Mouse (Mus musculus) brain, embryonic 14.5 days (tissue): ENCODE results near the gene Ikzf2. TPM values are rescaled to one million over a fixed set of nuclear protein-coding genes. Genes with fewer than 3 reads are reported as not detected.
A peak's percentile ranks its signal among the peaks of the same experiment; 100 is the strongest.

Source experiments
- DNase-seq: peaks from one replicate; pipeline ENCODE4 v3.0.0-alpha.2; 2011; ENCODE audit warnings: low read depth
- CTCF ChIP-seq: fragments of 200-500 bp; IDR thresholded peaks from 2 replicates; pipeline ENCODE4 v1.5.1; 2012; ENCODE audit warnings: inconsistent platforms, mild to moderate bottlenecking, moderate library complexity, borderline replicate concordance; ENCODE audit not compliant: insufficient read depth, insufficient read length; ENCODE audit errors: extremely low read depth
- POLR2A ChIP-seq: fragments of 200-500 bp; IDR thresholded peaks from 2 replicates; pipeline ENCODE4 v1.6.1; 2012; ENCODE audit warnings: mild to moderate bottlenecking, inconsistent platforms, borderline replicate concordance; ENCODE audit not compliant: poor library complexity, insufficient read depth, insufficient read length, severe bottlenecking; ENCODE audit errors: extremely low read depth
- polyA plus RNA-seq: library from polyadenylated mRNA; depleted of rRNA; stranded (reverse); fragments of >200 nt; gene quantifications from 2 replicates; pipeline ENCODE4 v1.2.3, GENCODE M21; 2012

The Ikzf2 gene
- polyA plus RNA-seq, 1 experiment, result 3.3 TPM

GRCm38 (mm10) chr1:69629513-69629912 is 57.5 kb downstream of the Ikzf2 start:
- no peak for TF ChIP-seq POLR2A
- DNase-seq, result no peak

GRCm38 (mm10) chr1:69612076-69612475 is 75.0 kb downstream of the Ikzf2 start:
- no peak for DNase-seq
- TF ChIP-seq CTCF (no peak), POLR2A (no peak)

- DNase-seq, result no peak
- no peak for TF ChIP-seq CTCF
- TF ChIP-seq POLR2A, result no peak
Observed at GRCm38 (mm10) chr1:69611204-69611725, 75.8 kb downstream of the Ikzf2 start.

- TF ChIP-seq CTCF (no peak), POLR2A (no peak)
- no peak for DNase-seq
Observed at GRCm38 (mm10) chr1:69610791-69611190, 76.3 kb downstream of the Ikzf2 start.

- no peak for DNase-seq
- TF ChIP-seq POLR2A, result no peak
- TF ChIP-seq CTCF, result no peak
Observed at GRCm38 (mm10) chr1:69608846-69609245, 78.2 kb downstream of the Ikzf2 start.

GRCm38 (mm10) chr1:69606844-69607243 is 80.2 kb downstream of the Ikzf2 start:
- TF ChIP-seq POLR2A, result no peak
- TF ChIP-seq CTCF, result no peak
- DNase-seq, result no peak

- DNase-seq, result peak; percentile 64
- TF ChIP-seq CTCF (no peak), POLR2A (no peak)
Observed at GRCm38 (mm10) chr1:69604213-69604612, 82.8 kb downstream of the Ikzf2 start.

- TF ChIP-seq CTCF, result no peak
- TF ChIP-seq POLR2A, result no peak
- no peak for DNase-seq
Observed at GRCm38 (mm10) chr1:69600954-69601353, 86.1 kb downstream of the Ikzf2 start.

GRCm38 (mm10) chr1:69599074-69599772 is 87.8 kb downstream of the Ikzf2 start:
- no peak for DNase-seq
- TF ChIP-seq CTCF, result no peak
- TF ChIP-seq POLR2A, result no peak

- peak; percentile 30 for DNase-seq
- TF ChIP-seq CTCF, result no peak
- no peak for TF ChIP-seq POLR2A
Observed at GRCm38 (mm10) chr1:69591889-69592288, 95.2 kb downstream of the Ikzf2 start.

- DNase-seq, result peak; percentile 71
- no peak for TF ChIP-seq POLR2A
- no peak for TF ChIP-seq CTCF
Observed at GRCm38 (mm10) chr1:69591328-69591801, 95.7 kb downstream of the Ikzf2 start.

GRCm38 (mm10) chr1:69585546-69585945 is 101.5 kb downstream of the Ikzf2 start:
- DNase-seq, result no peak
- TF ChIP-seq CTCF, result no peak
- TF ChIP-seq POLR2A, result no peak

GRCm38 (mm10) chr1:69583932-69584659 is 102.9 kb downstream of the Ikzf2 start:
- TF ChIP-seq POLR2A, result no peak
- TF ChIP-seq CTCF, result no peak
- DNase-seq, result no peak

- no peak for DNase-seq
- TF ChIP-seq POLR2A, result no peak
Observed at GRCm38 (mm10) chr1:69578917-69579316, 108.1 kb downstream of the Ikzf2 start.

- DNase-seq, result no peak
- TF ChIP-seq POLR2A (no peak), CTCF (no peak)
Observed at GRCm38 (mm10) chr1:69559443-69560090, 127.5 kb downstream of the Ikzf2 start.
